Mouse (Mus musculus): Measurements from ENCODE around the gene Dysf. TPM values are rescaled to one million over a fixed set of nuclear protein-coding genes. Genes with fewer than 3 reads are reported as not detected.
"Not testable (repeated sequence)": the region's sequence is repeated elsewhere in the genome, so short reads cannot be mapped to it uniquely, and the experiment has no call there.

The Dysf gene
- 1 to 10 TPM; 5.3 TPM for total RNA-seq (2021)

- intact Hi-C loops (cut with DNase I) = no loop called here
Measured at GRCm38 (mm10) chr6:84008363-84009171, at the start of gene Dysf. Gene Dysf (plus strand): TSS chr6:84008590.

GRCm38 (mm10) chr6:83987642-83988041 is 20.7 kb upstream of the Dysf start:
- intact Hi-C loops (cut with DNase I) = no loop called here
- no peak for DNase-seq (ENCODE audit: low spot score in 2 of 2)

More at GRCm38 (mm10) chr6:84008363-84009171, at the start of gene Dysf:
- DNase-seq (ENCODE audit: low spot score in 2 of 2) = no peak

- intact Hi-C loops (cut with DNase I) = no loop called here
- no peak for DNase-seq (ENCODE audit: low spot score in 2 of 2)
Measured at GRCm38 (mm10) chr6:84002716-84003115, 5.7 kb upstream of the Dysf start.

GRCm38 (mm10) chr6:84004295-84004694 is 4.1 kb upstream of the Dysf start:
- intact Hi-C loops (cut with DNase I) = no loop called here
- DNase-seq (ENCODE audit: low spot score in 2 of 2) = no peak

GRCm38 (mm10) chr6:84009172-84009872 is 932 bp downstream of the Dysf start:
- intact Hi-C loops (cut with DNase I) = no loop called here
- DNase-seq (ENCODE audit: low spot score in 2 of 2) = no peak

DNA sequence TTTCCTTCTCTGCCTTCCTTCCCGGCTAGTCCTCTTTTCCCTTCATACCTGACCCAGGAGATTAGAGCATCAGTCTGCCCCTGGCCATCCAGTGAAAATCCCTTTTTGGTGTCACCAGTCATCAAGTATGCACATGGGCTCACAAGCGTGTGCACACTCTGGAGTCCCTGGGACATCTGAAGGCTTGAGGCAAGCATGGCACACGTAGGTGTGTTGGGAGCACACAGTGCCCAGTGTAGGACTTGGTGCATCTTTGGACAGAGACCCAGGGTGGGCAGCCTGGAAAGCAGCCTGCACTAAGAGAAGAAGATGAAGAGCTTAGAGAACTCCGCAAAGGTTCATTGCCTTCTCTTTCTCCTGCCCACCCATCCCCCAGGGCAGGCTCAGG is 1.5 kb downstream of the Dysf start:
- DNase-seq (ENCODE audit: low spot score in 2 of 2) = no peak
- intact Hi-C loops (cut with DNase I) = no loop called here

- intact Hi-C loops (cut with DNase I) = no loop called here
- DNase-seq (ENCODE audit: low spot score in 2 of 2) = no peak
Measured at GRCm38 (mm10) chr6:84010303-84011225, 2.2 kb downstream of the Dysf start.

DNA sequence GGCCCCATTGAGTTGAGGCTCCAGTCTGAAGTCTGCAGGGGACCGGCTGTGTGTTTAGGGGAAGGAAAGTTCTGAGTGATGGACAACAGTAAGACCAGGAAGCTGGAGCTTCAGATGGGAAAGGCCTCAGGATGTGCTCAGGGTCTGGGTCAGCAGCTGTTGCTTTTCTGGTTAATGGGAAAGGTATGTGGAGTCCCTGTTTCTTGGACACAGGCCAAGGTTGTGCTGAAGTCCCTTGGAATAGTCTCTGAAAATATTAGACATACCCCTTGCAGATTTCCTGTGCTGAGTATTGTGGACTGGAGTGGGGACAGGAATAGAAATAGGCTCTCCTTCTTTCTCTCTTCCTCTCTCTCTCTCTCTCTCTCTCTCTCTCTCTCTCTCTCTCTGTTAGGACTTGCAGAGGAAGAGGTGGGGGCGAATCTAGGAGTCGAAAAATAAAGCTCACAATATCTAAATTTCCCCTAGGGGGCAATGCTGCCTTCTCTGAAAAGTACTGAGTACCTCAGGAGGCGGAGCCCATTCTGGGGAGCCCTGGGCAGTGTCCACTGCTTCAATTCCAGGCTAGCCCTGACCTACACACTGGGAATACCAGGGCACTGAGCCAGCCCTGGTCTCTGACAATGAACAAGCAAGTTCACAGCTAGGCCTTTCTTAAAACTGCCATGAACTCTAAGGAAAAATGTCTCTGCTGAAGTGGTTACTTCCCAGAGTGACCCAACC is 6.7 kb downstream of the Dysf start:
- DNase-seq (ENCODE audit: low spot score in 2 of 2); intact Hi-C loops (cut with DNase I): not testable (repeated sequence)

DNA sequence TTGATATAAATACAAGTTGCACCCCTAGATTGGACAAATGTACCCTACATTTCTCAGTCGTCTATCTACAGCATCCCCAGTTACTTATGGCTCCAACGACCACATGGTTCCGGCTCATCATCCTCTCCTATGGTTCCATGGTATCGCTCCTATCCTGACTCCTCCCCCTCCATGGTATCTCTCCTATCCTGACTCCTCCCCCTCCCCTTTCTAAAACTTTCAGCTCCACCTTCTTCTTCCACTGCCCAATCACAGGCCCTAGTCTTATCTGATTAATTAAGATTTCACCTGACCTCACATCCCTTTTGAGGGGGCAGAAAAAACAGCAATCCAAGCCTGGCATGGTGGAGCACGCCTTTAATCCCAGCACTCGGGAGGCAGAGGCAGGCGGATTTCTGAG is 8.5 kb downstream of the Dysf start:
- intact Hi-C loops (cut with DNase I) = no loop called here
- no peak for DNase-seq (ENCODE audit: low spot score in 2 of 2)

GRCm38 (mm10) chr6:84017392-84017791 is 9.0 kb downstream of the Dysf start:
- intact Hi-C loops (cut with DNase I) = no loop called here
- no peak for DNase-seq (ENCODE audit: low spot score in 2 of 2)

GRCm38 (mm10) chr6:84018906-84019550 is 10.6 kb downstream of the Dysf start:
- intact Hi-C loops (cut with DNase I) = loop anchor here (2.0 kb wide), 1 partner anchor 44 kb away; no protein-coding TSS in a partner anchor
- DNase-seq (ENCODE audit: low spot score in 2 of 2) = peak in 1 of 2 experiments; percentile 27

GRCm38 (mm10) chr6:84020002-84020401 is 11.6 kb downstream of the Dysf start:
- intact Hi-C loops (cut with DNase I) = no loop called here
- no peak for DNase-seq (ENCODE audit: low spot score in 2 of 2)

GRCm38 (mm10) chr6:84021990-84022389 is 13.6 kb downstream of the Dysf start:
- intact Hi-C loops (cut with DNase I) = no loop called here
- DNase-seq (ENCODE audit: low spot score in 2 of 2) = no peak

DNA sequence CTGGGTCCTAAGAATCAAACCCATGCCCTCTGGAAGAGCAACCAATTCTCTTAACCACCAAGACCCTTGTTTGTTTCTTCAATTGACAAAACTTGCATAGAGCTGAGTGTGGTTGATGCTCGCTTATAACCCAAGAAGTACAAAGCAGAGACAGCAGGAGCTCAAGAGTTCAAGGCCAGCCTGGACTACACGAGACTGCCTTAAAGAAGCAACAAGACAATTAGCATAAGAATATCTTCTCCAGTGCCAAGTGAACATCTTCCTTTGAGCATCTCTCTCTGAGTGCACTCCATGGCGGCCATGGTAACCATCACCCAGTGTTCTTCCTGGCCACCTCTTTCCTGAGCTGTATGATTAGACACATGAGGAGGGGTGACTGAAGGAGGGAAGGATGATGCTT is 17.2 kb downstream of the Dysf start:
- intact Hi-C loops (cut with DNase I) = no loop called here
- DNase-seq (ENCODE audit: low spot score in 2 of 2) = no peak

GRCm38 (mm10) chr6:84028791-84029190 is 20.4 kb downstream of the Dysf start:
- DNase-seq (ENCODE audit: low spot score in 2 of 2) = no peak
- intact Hi-C loops (cut with DNase I) = no loop called here

DNA sequence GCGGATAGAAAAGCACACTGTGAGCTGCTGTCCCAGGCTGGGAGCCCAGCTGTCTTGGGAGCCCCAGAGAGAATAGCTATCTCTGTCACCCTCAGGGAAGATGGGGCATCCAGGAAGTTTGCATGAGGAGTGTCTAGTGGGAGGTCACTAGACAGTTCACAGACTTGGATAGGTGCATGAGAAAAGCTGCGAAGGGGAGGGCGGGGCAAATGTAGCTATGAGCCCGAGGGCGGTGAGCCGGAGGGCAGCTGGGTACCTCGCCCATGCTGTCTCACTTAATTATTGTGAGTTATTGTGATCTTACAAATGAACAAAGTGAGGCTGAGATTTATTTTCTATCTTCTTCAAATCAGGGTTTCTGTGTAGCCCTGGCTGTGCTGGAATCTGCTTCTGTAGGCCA is 21.4 kb downstream of the Dysf start:
- DNase-seq (ENCODE audit: low spot score in 2 of 2) = no peak
- intact Hi-C loops (cut with DNase I) = no loop called here

- DNase-seq (ENCODE audit: low spot score in 2 of 2); intact Hi-C loops (cut with DNase I): not testable (repeated sequence)
Measured at GRCm38 (mm10) chr6:84032516-84032915, 24.1 kb downstream of the Dysf start.

DNA sequence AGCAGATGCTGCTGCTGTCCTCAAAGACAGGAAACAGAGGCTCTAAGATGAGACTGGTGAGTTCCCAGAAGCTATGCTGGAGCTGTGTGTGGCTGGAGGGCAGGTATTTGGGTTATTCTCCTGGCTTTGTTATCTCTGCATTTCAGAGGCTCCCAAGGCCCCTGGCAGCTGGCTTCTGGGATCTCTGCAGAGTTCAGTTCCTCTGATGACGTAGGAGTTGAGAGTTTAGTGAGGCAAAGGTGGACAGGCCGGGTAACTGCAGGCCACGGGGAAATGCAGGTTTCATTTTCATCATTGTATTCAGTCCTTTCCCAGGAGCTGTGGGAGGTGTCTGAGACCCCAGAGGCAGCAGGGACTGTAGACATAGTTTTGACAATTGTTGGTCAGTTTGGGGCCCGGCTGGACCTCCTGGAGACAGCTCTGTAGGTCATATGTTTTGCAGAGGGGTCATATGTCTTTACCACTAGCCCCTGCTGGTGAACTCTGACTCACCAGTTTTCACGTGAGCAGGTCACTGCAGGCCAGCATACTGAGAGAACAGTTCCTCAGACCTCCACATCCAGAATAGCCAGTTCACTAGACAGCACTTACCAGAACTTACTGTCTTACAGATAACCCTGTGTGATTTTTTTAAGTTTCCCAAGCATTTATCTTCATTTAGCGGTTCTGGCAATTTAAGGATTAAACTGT is 35.0 kb downstream of the Dysf start:
- intact Hi-C loops (cut with DNase I) = no loop called here

More for the DNA sequence above, 35.0 kb downstream of the Dysf start:
- no peak for DNase-seq (ENCODE audit: low spot score in 2 of 2)
